Mouse (Mus musculus): ENCODE measurements at regions not wholly inside any gene's neighbourhood (a gene's known extent, or its start where the extent isn't known, plus 50 kb on each side); places are given as distances from the start of the nearest gene placed in this dataset.

GRCm38 (mm10) chr4:56120357-56120756 is 588.1 kb upstream of the Klf4 start:
- intact Hi-C loops (cut with DNase I): no loop called here
- DNase-seq (ENCODE audit: low spot score in 2 of 2): no peak

- DNase-seq (ENCODE audit: low spot score in 2 of 2): peak; percentile 45
- intact Hi-C loops (cut with DNase I): no loop called here
These were observed 581.5 kb upstream of the Klf4 start for GRCm38 (mm10) chr4:56113701-56114196.

- peak; percentile 4 to 15 for DNase-seq (ENCODE audit: low spot score in 2 of 2)
These were observed 580.9 kb upstream of the Klf4 start for GRCm38 (mm10) chr4:56112931-56113700.

GRCm38 (mm10) chr4:56106962-56107361 is 574.7 kb upstream of the Klf4 start:
- intact Hi-C loops (cut with DNase I): no loop called here
- no peak for DNase-seq (ENCODE audit: low spot score in 2 of 2)

More at GRCm38 (mm10) chr4:56112931-56113700, 580.9 kb upstream of the Klf4 start:
- intact Hi-C loops (cut with DNase I): no loop called here

- DNase-seq (ENCODE audit: low spot score in 2 of 2): no peak
- intact Hi-C loops (cut with DNase I): no loop called here
These were observed 570.0 kb upstream of the Klf4 start for GRCm38 (mm10) chr4:56102314-56102713.

GRCm38 (mm10) chr4:56090796-56091195 is 558.5 kb upstream of the Klf4 start:
- intact Hi-C loops (cut with DNase I): no loop called here
- no peak for DNase-seq (ENCODE audit: low spot score in 2 of 2)

- intact Hi-C loops (cut with DNase I): no loop called here
- DNase-seq (ENCODE audit: low spot score in 2 of 2): peak; percentile 36 to 68
These were observed 556.4 kb upstream of the Klf4 start for GRCm38 (mm10) chr4:56088701-56089100.

GRCm38 (mm10) chr4:56086306-56086705 is 554.0 kb upstream of the Klf4 start:
- intact Hi-C loops (cut with DNase I): no loop called here
- DNase-seq (ENCODE audit: low spot score in 2 of 2): no peak

GRCm38 (mm10) chr4:56084205-56084604 is 551.9 kb upstream of the Klf4 start:
- no peak for DNase-seq (ENCODE audit: low spot score in 2 of 2)
- intact Hi-C loops (cut with DNase I): no loop called here

GRCm38 (mm10) chr4:56082411-56082810 is 550.1 kb upstream of the Klf4 start:
- DNase-seq (ENCODE audit: low spot score in 2 of 2): no peak
- intact Hi-C loops (cut with DNase I): no loop called here

GRCm38 (mm10) chr4:56080960-56081359 is 548.7 kb upstream of the Klf4 start:
- DNase-seq (ENCODE audit: low spot score in 2 of 2): no peak
- intact Hi-C loops (cut with DNase I): no loop called here

GRCm38 (mm10) chr4:56070664-56071334 is 538.5 kb upstream of the Klf4 start:
- intact Hi-C loops (cut with DNase I): no loop called here
- DNase-seq (ENCODE audit: low spot score in 2 of 2): peak; percentile 16 to 28

- no peak for DNase-seq (ENCODE audit: low spot score in 2 of 2)
- intact Hi-C loops (cut with DNase I): no loop called here
These were observed 536.6 kb upstream of the Klf4 start for GRCm38 (mm10) chr4:56068859-56069258.

- intact Hi-C loops (cut with DNase I): no loop called here
- DNase-seq (ENCODE audit: low spot score in 2 of 2): no peak
These were observed 532.4 kb upstream of the Klf4 start for GRCm38 (mm10) chr4:56064657-56065056.

- intact Hi-C loops (cut with DNase I): no loop called here
- DNase-seq (ENCODE audit: low spot score in 2 of 2): no peak
These were observed 519.6 kb upstream of the Klf4 start for GRCm38 (mm10) chr4:56051792-56052380.

- intact Hi-C loops (cut with DNase I): no loop called here
These were observed 507.1 kb upstream of the Klf4 start for GRCm38 (mm10) chr4:56039327-56039726.

GRCm38 (mm10) chr4:56036334-56036733 is 504.1 kb upstream of the Klf4 start:
- DNase-seq (ENCODE audit: low spot score in 2 of 2): no peak
- intact Hi-C loops (cut with DNase I): no loop called here

More at GRCm38 (mm10) chr4:56039327-56039726, 507.1 kb upstream of the Klf4 start:
- DNase-seq (ENCODE audit: low spot score in 2 of 2): no peak

- intact Hi-C loops (cut with DNase I): no loop called here
- DNase-seq (ENCODE audit: low spot score in 2 of 2): no peak
These were observed 503.3 kb upstream of the Klf4 start for GRCm38 (mm10) chr4:56035543-56035942.

- DNase-seq (ENCODE audit: low spot score in 2 of 2): no peak
- intact Hi-C loops (cut with DNase I): no loop called here
These were observed 496.2 kb upstream of the Klf4 start for GRCm38 (mm10) chr4:56028441-56028840.

GRCm38 (mm10) chr4:56027258-56027657 is 495.0 kb upstream of the Klf4 start:
- intact Hi-C loops (cut with DNase I): no loop called here
- no peak for DNase-seq (ENCODE audit: low spot score in 2 of 2)

GRCm38 (mm10) chr4:56024478-56024877 is 492.2 kb upstream of the Klf4 start:
- DNase-seq (ENCODE audit: low spot score in 2 of 2): no peak
- intact Hi-C loops (cut with DNase I): no loop called here
